Comparison of ENCODE assay signal across 8 mouse cellular contexts in genomic region chr12:3425375-3426341, GRCm38 (mm10). TPM values are rescaled to one million over a fixed set of nuclear protein-coding genes. Genes with fewer than 3 reads are reported as not detected.
A peak's percentile ranks its signal among the peaks of the same experiment; 100 is the strongest.
DNase-seq lines count a peak whose midpoint lies in the region; ATAC-seq and TF ChIP-seq lines count a peak whose summit lies in the region.

No protein-coding gene starts in this region.

- DNase-seq in cerebellum, adult 8-10 months: no peak
- peak; percentile 29 for DNase-seq in left cerebral cortex, postnatal 4 days

- H3K27ac ChIP-seq in ES-Bruce4 (ENCODE audit: insufficient read depth, low read length): peak overlapping the region; percentile 86
- no peak overlapping the region for H3K27ac ChIP-seq in cortical plate, adult 2 months (ENCODE audit: insufficient read depth, low read length)
- H3K27ac ChIP-seq in heart, embryonic 15.5 days: peak overlapping the region; percentile 97
- peak overlapping the region; percentile 94 for H3K27ac ChIP-seq in midbrain, embryonic 13.5 days

- H3K9me3 ChIP-seq in ES-Bruce4 (replicated peaks; ENCODE audit: control insufficient read depth, insufficient read depth, low read length, poor library complexity, severe bottlenecking): no peaks in the 10 kb centered on the region
- H3K9me3 ChIP-seq in heart, embryonic 15.5 days (replicated peaks): no peaks in the 10 kb centered on the region
- no peaks in the 10 kb centered on the region for H3K9me3 ChIP-seq in midbrain, embryonic 13.5 days

- 39% methylated on average over 15 of the region's 15 CpGs for WGBS in heart, embryonic 15.5 days
- WGBS in midbrain, embryonic 13.5 days: 46% methylated on average over 15 of the region's 15 CpGs

- H3K27me3 ChIP-seq in ES-Bruce4 (ENCODE audit: control insufficient read depth, insufficient read depth, low read length, poor library complexity, severe bottlenecking): no peaks in the 10 kb centered on the region
- H3K27me3 ChIP-seq in heart, embryonic 15.5 days: no peaks in the 10 kb centered on the region
- no peaks in the 10 kb centered on the region for H3K27me3 ChIP-seq in midbrain, embryonic 13.5 days

- H3K36me3 ChIP-seq in ES-Bruce4 (ENCODE audit: control insufficient read depth, insufficient read depth, low read length, poor library complexity, severe bottlenecking): peaks cover 28% of the 10 kb centered on the region
- H3K36me3 ChIP-seq in heart, embryonic 15.5 days: no peaks in the 10 kb centered on the region
- peaks cover 17% of the 10 kb centered on the region for H3K36me3 ChIP-seq in midbrain, embryonic 13.5 days

- intact Hi-C loops in left cerebral cortex, postnatal 4 days (cut with DNase I): no loop called here

- H3K4me1 ChIP-seq in ES-Bruce4 (ENCODE audit: control insufficient read depth, insufficient read depth, low read length): no peaks in the 10 kb centered on the region
- no peaks in the 10 kb centered on the region for H3K4me1 ChIP-seq in cortical plate, adult 2 months (ENCODE audit: control insufficient read depth, insufficient read depth, low read length)
- H3K4me1 ChIP-seq in heart, embryonic 15.5 days (replicated peaks): peaks cover 28% of the 10 kb centered on the region
- H3K4me1 ChIP-seq in midbrain, embryonic 13.5 days (replicated peaks): peaks cover 26% of the 10 kb centered on the region

- peak overlapping the region; percentile 100 for H3K4me3 ChIP-seq in ES-Bruce4 (ENCODE audit: low read depth, low read length)
- H3K4me3 ChIP-seq in cortical plate, adult 2 months (ENCODE audit: insufficient read depth, low read length): peak overlapping the region; percentile 93
- peak overlapping the region; percentile 88 for H3K4me3 ChIP-seq in heart, embryonic 15.5 days
- H3K4me3 ChIP-seq in midbrain, embryonic 13.5 days (replicated peaks): peak overlapping the region; percentile 84

- ATAC-seq in cerebellum, adult (ENCODE audit: insufficient number of reproducible peaks, low FRiP score, low TSS enrichment): 0 out of 2 replicates have a peak, but pooled peaks have one; percentile 18
- 0 out of 2 replicates have a peak, but pooled peaks have one; percentile 18 for ATAC-seq in heart, embryonic 15.5 days (replicated peaks; ENCODE audit: insufficient number of reproducible peaks, insufficient read depth, low FRiP score, low read depth)
- ATAC-seq in midbrain, embryonic 13.5 days: peak; percentile 38
- ATAC-seq in granulocyte monocyte progenitor cell, adult 5-6 weeks (replicated peaks; ENCODE audit: poor library complexity, severe bottlenecking): no peak

- TF ChIP-seq CTCF in ES-Bruce4 (IDR thresholded peaks at IDR 0.05; ENCODE audit: low read depth, low read length): no peak
- TF ChIP-seq CTCF in cortical plate, adult 2 months (IDR thresholded peaks at IDR 0.05; ENCODE audit: extremely low read depth, insufficient read depth, low read length): peak; percentile 37; the same call in 1 of the 2 replicates

- peak overlapping the region; percentile 74 for H3K9ac ChIP-seq in ES-Bruce4 (ENCODE audit: low read depth, poor library complexity, severe bottlenecking)
- H3K9ac ChIP-seq in heart, embryonic 15.5 days: peak overlapping the region; percentile 45
- peak overlapping the region; percentile 52; the same call in 1 of the 2 replicates for H3K9ac ChIP-seq in midbrain, embryonic 13.5 days (replicated peaks)

- peak overlapping the region; percentile 68 for H3K4me2 ChIP-seq in heart, embryonic 15.5 days
- peak overlapping the region; percentile 67 for H3K4me2 ChIP-seq in midbrain, embryonic 13.5 days (replicated peaks)

- TF ChIP-seq POLR2A in ES-Bruce4 (IDR thresholded peaks at IDR 0.05; ENCODE audit: insufficient read depth, low read length): no peak
- TF ChIP-seq POLR2A in cortical plate, adult 2 months (IDR thresholded peaks at IDR 0.05; ENCODE audit: extremely low read depth, insufficient read depth, low read length): no peak

- no peak for TF ChIP-seq EP300 in ES-Bruce4 (IDR thresholded peaks at IDR 0.05; ENCODE audit: insufficient read depth, low read depth, low read length)

RNA-seq across cellular contexts. Expression of gene Asxl2, which starts 1.0 kb away (rescaled TPM):
- polyA plus RNA-seq in ES-Bruce4 (2011; ENCODE audit: insufficient read depth, insufficient read length, low read depth, missing spikeins): 60.7 and 60.9 TPM in 2 replicates
- polyA plus RNA-seq in cortical plate, adult 2 months (2012; rRNA removed): 10.2 and 11.0 TPM in 2 replicates
- 14.0 and 14.4 TPM in 2 replicates for polyA plus RNA-seq in heart, embryonic 15.5 days (2015; fragmentation: Nextera tagmentation; extraction: Ambion mirVana)
- total RNA-seq in left cerebral cortex, postnatal 4 days (2021): 10 to 100 TPM; 26.1 to 26.7 TPM
- polyA plus RNA-seq in midbrain, embryonic 13.5 days (2015; fragmentation: Nextera tagmentation; extraction: Ambion mirVana): 15.6 and 16.1 TPM in 2 replicates
- 44.4 and 53.1 TPM in 2 replicates for total RNA-seq in granulocyte monocyte progenitor cell, adult 5-6 weeks (2014; fragmentation: Nextera tagmentation)
- total RNA-seq in granulocyte monocyte progenitor cell, adult 5-6 weeks (2017): 26.9 and 30.2 TPM in 2 replicates
